In the genomic region with DNA sequence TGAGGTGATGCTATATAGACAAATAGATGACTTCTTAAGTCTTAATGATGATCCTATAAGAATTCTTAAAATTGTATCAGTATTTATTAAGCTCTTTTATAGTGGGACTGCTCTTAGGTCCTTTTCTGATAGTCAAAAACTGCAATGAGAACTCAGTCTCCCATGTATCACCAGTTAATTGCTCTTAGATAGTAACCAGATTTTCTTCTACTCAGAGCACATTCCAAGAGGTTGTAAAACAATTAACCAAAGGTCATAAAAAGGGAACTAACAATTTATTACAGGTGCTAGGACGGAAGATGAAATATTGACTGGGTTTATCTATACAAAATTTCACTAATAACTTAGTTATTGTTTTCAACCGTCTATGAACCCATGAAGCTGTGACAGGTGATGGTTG, we compare ENCODE assay signal across 8 mouse cellular contexts. TPM values are rescaled to one million over a fixed set of nuclear protein-coding genes. Genes with fewer than 3 reads are reported as not detected.
"Had no signal": no experiment of that assay in that cellular context is flagged by ENCODE, and none has a peak within 500 bp of the region (broad histone marks: within the 10 kb centered on the region; RNA-seq: fewer than 3 reads in every experiment).

No protein-coding gene starts in this region.

RNA-seq across cellular contexts. Expression of gene Mettl21e, which starts 21.7 kb away (rescaled TPM):
- polyA plus RNA-seq: neural tube, embryonic 13.5 days; neural tube, embryonic 14.5 days; small intestine, adult 2 months; spleen, adult 2 months; stomach, embryonic 14.5 days; testis, adult 2 months; thymus, adult 2 months; thymus, postnatal 0 days had no signal
